Mouse (Mus musculus) cerebellum, adult 11 months (tissue): Measurements from ENCODE around the gene Slf2.

Source experiments
- DNase-seq: peaks from one replicate; pipeline ENCODE4 v3.0.0; 2022

Slf2 gene

DNA sequence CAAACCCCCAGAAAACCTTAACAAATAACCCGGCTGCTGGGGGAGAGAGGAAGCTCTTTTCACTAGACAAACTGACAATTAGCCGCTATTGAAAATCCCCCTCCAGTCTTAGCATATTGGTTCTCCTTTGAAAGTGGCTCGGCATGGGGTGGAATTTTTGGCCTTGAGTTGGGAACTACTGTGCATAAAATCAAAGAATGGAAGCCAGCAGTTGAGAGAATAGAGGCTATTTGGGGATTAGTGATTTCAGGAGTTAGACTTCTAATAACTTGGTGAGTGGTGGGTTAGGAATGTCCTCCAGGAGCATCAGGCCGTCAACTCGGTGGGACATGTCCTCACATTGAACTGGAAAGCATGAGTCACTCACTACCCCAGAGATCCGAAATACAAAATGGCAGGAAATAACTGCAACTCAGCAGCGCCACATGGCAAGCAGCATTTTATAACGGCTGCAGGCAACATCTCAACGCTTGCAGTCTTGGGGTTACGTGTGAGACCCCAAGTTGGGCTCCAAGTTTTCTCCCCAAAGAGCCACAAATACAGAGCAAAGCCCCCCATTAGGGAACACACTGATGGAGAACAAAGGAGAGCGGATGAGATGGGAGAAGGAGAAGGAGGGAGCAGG lies 22.0 kb upstream of the Slf2 start:
- DNase-seq, result no peak

DNA sequence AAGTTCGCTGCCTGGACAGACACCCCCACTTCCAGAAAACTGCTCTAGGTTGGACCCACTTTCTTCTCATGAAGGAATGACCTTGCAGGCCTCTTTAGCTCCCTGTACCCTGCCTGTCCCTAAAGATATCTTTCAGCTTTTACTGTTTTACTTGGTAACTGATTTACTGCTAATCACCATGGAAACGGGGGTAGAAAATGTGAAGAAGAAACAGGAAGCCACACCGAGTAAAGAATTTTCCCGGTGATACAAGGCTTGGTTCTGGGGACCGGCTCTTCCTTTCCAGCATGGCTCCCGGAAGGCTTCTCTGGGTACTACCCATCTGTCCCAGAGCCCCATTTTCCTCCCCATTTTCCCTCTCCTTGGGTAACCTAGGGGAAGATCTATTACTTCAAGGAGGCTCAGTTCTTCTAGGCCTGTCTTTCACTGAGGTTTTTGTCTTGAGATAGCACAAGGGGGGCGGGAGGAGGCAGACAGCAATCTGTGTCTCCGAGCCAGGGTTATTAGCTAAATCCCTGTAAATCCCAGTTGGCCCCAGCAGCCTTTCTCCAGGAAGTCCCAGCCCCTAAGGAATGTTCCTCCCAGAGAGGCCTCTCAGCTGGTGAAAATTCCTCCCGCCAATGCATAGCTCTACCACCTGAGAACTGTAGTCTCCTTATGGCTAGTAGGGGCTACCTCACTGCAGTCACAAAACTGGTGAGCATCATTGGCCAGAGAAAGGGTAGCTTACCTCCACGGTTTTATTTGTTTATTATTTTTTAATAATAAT lies 16.3 kb upstream of the Slf2 start:
- DNase-seq, result no peak

DNA sequence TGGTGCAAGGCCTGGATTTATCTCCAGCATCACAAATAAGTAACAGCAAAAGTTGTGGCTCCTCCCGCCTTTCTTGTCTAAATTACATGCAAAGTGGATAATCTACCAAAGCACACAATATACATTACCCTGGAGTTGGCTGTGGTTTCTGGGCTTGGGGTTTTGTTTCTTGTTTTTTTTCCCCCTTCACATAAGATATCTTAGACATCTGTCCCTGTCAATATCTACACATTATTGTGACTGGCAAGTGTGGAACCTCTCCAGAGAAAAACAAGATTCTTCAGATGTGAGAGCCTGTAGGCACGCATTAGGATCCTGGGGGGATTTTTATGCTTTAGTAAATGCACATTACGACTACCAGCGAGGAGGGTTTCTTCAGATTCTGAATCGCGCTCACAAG lies 12.8 kb upstream of the Slf2 start:
- no peak for DNase-seq

DNA sequence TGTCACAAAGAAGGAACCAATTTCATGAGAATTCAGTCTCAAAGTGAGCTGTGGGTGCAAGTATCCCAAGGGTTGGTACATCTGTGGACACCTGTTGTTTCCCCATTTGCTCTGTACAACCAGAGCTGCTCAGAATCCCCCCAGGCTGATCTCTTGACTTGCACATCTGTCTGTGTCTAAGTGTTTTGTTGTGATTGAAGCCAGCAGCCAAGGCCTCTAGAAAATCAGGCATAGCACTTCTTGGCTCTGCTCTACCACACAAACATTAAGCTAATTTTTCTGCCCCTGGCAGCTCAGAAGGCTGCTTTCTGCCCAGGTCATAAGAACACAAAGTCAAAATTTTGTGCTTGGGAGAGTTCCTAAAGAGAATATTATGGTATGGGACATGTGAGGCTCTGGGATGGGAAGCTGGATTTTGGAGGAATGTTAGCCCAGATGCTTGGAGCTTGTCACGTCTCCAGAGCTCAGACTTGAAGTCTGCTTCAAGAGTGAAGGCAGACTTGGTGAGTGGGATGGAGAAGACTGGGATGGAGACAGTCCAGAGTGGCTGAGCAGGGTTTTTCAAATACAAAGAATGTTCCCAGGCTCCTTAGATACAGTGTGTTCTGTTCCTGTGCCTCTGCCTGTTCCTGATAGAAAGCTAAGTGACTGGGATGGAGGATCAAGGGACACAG lies 9.3 kb upstream of the Slf2 start:
- no peak for DNase-seq

DNA sequence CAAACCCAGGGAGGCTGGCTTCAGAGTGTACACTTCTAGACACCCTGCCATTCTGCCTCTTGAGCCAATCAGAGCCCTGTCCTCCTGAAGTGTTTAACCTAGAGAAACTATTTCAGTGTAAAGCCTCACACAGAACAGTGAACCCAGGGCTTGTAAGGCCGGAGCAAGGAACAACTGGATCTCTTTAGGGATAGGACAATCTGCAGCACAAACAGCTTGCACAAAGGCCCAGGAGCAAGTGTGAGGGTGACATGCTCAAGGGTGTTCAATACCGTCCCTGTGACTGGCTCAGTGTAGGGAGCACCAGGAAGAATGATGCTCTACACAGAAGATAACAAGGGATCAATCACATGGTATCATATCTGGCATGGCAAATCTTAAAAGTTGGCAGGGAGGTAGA lies 8.4 kb upstream of the Slf2 start:
- no peak for DNase-seq

DNA sequence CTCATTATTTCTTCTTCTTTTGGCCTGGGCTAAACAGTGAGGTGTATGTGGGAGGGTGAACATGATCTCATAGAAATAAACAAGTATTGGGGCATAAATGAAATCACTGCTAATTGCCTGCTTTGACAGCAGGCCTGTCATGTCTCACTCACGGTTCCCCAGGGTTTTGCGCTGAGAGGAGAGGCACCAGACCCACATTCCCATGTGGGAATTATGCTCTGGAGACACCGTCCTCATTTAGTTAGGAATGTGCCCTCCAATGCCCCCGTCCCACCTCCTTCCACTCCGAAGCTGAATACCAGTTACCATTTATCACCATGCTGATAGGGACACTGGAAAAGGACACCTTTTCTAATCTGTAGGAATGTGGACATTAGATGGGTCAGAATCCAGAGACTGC lies 6.3 kb upstream of the Slf2 start:
- DNase-seq, result no peak

DNA sequence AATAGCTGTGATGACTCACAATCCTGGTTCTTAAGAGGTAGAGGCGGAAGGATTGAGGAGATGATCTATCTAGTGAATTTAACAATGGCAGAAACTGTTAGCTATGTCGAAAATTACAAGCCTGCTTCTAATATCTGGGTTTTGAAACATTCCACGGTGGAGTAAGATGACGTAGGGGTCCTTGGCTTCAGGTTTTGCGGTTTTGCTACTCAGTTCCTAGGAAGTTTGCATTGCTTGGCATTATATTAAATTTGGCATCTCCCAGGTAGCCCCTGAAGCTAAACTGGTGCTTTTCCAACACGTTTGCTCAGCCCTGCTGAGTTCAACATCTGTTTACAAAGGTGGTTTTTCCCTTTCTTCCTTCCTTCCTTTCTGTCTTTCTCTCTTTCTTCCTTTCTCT lies 4.2 kb upstream of the Slf2 start:
- no peak for DNase-seq

DNA sequence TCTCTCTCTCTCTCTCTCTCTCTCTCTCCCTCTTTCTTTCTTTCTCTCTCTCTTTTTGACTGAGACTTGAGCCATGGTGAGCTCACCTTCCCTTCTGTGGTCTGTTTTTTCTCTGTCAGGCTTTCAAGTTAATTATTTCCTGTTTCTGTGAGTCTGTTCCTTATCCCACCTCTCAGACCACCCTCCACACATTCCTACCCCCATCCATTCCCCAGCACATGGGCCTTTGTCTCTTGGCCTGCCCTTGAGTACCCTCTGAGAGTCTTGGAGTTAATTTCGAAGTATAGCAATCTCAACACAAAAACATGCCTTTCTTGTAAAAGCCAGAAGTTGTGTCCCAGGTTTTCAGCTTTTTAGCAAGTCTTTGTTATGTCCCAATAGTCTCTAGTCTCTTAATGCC lies 3.7 kb upstream of the Slf2 start:
- DNase-seq, result no peak

DNA sequence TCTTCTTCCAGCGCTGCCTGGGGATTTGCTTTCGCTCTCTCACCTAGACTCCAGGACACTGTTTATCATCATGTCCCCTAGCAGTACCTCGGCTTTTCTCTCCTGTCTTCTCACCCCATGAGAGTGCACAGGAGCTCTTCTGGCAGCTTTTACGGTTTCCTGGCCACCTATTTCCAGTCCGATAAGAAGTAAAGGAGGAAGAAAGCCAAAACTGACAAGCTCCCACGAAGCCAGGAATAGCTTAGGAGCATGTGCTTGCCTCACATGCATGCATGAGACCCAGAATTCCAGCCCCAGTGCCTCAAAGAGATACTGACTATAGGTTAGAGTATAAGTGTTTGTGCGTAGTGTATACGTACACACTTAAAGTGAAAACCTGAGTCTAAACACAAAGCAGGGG lies 2.8 kb upstream of the Slf2 start:
- no peak for DNase-seq

DNA sequence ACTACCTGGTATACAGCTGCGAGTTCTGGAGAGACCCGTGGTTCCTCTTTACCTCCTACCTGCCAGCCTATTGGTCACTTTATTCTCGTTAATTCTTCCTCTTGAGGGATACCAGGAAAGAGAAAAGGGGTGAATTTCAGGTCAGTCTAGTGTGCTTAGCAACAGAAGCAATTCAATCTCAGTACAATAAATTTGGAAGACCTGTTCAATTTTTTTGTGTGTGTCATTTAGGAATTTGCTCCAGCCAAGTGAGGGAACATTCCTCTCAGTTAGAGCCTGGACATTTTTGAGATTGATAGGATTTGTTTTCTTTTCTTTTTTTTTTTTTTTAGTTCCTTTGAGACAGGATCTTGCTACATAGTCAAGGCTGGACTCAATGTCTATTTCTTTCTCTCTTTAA lies 1.7 kb upstream of the Slf2 start:
- no peak for DNase-seq

DNA sequence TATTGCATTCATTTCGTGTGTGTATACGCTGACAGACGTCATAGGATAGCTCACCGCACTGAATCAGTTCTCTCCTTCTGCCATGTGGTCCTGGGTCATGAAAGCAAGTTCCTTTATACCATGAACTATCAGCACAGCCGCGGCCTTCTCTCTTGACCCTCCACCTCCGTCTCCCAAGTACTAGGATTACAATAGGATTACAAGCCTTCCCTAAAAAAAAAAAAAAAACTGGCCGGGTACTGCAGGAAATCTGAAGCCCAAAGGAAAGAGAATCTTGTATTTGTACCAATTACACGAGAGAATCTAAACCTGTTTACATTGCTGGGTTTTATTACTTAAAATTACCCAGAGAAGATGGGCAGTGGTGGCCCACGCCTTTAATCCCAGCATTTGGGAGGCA lies 1.3 kb upstream of the Slf2 start:
- DNase-seq, result no peak

DNA sequence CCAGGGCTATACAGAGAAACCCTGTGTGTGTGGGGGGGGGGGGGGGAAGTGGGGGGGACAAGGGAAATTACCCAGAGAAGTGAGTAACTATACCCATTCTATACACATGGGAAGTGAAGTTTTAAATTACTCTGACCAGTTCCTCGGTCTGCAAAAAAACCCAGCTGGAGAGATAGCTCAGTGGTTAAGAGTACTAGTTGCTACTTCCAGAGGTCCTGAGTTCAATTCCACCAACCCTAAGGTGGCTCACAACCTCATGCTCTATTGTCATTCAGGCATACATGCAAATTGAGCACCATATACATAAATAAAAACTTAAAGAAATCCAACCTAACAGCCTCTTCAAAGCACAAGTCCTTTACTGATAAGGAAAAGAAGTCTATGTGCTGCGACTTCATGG lies 829 bp upstream of the Slf2 start:
- DNase-seq, result no peak

DNA sequence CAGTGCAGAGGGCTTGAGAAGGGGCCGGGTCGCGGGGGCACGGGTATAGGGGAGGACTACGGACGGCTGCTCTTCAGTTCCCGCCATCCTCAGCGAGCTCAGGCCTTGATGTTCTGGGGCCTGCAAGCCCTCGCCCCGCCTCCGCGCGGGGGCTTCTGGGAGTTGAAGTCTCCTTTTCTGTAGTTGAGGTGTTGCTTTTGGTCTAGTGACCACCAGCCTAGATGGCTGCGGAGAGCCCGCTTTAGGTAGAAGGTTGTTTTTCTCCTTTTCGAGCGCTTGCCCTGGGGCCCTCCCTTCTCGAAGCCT lies 456 bp downstream of the Slf2 start:
- peak; percentile 81 for DNase-seq

DNA sequence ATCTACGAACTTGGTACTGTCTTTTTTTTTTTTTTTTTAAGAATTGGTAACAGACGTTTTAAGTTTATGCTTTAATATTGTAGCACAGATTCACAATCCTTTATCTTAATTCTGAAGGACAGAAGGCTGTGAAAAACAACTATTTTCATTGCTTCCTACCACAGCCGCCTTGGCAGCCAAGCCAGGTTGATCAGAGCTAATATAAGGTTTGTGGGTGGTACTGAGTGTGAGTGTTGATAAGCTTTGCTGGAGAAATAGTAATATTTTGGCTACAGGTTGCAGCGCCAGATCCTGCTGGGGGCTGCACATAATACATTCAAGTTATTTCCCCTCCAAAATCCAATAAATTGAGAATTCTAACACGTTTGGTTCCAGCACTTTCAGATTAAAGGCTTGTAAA lies 1.1 kb downstream of the Slf2 start:
- no peak for DNase-seq

DNA sequence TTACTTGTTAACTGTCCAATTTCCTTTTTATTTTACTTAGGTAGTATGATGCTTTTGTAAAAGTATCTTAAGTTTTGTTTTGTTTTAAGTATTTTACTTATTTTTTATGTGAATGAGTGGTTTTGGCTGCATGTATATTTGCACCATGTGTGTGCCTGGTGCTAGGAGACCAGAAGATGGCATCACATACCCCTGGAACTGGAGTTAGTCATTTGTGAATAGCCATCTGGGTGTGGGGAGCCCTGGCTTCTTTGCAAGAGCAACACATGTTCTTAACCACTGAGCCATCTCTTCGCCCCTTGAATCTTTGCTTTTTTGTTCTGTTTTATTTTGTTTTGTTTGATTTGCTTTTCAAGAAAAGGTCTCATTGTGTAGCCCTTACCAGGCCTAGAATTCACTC lies 2.2 kb downstream of the Slf2 start:
- DNase-seq, result no peak

DNA sequence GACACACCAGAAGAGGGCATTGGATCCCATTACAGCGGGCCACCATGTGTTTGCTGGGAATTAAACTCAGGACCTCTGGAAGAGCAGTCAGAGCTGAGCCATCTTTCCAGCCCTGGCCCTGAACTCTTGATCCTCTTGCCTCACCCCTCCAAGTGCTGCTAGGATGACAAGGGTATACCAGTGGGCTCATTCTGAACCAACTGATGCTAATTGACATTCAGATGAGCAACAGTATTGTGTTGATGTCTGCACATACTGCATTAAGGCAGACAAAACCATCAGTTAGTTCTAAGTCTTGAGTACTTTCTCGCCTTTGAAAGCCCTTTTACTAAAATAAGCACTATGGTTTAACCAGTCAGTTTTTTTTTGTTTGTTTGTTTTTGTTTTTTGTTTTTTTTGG lies 28.7 kb downstream of the Slf2 start:
- no peak for DNase-seq

DNA sequence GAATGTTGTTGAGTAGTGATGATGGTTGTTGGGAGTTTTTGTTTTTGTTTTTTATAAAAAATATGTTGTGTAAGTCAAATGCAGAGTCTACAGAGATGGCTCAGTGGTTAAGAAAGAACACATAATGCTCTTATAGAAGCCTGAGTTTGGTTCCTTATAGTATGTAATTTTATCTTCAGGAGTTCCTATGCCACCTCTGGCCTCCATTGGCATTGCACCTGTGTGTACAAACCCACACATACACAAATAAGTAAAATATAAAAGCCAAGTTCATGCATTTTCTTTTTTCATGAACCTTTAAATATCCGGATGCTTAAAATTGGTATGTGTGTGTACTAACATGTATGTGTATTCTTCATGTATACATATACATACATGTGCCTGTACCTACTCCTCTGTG lies 35.0 kb downstream of the Slf2 start:
- no peak for DNase-seq

DNA sequence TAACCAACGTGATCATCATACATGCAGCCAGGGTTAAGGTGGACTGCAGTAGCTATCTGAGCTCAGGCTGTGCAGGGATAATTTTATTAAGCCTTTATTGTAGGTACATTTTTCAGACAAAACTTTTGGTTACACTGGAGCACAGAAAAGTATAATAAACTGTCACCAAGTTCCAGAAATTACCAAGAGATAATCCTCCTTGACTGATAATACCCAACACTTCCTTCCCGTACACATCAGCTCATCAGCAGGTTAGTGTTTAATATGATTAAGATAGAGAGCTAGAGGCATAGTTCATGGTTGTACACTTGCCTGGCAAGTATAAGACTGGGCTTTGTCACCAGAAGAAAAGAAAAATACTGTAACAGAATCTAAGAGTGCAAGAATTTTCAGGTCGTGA lies 37.4 kb downstream of the Slf2 start:
- DNase-seq, result no peak

DNA sequence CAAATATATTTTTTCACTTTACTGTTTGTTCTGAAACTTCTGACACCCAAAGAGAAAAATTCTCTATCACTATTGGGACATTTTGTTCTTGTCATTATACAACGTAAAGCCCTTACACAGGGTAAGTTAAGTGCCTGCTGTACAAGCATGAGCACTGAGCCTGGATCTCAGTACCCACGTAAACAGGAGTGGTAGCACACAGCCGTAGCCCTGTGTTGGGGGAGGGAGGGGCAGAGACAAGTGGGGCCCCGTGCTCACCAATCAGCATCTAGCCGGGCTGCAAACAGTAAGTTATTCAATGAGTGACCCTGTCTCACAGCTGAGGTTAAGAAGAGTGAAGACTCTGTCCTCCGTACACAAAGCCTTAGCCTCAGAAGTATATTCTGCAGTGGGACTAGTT lies 45.7 kb downstream of the Slf2 start:
- no peak for DNase-seq

DNA sequence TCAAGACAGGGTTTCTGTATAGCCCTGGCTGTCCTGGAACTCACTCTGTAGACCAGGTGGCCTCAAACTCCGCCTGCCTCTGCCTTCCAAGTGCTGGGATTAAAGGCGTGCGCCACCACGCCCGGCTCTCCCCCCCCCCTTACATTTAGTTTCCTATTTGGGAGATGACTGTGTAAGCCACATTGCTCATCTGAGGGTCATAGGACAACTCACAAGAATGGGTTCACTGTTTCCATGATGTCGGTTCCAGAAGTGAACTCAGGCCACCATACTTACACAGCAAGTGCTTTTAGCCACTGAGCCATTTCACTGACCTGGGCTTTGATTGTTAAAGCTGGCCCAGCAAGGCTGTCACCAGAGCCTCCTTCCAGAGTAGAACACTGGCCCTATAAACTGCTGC lies 46.2 kb downstream of the Slf2 start:
- no peak for DNase-seq

DNA sequence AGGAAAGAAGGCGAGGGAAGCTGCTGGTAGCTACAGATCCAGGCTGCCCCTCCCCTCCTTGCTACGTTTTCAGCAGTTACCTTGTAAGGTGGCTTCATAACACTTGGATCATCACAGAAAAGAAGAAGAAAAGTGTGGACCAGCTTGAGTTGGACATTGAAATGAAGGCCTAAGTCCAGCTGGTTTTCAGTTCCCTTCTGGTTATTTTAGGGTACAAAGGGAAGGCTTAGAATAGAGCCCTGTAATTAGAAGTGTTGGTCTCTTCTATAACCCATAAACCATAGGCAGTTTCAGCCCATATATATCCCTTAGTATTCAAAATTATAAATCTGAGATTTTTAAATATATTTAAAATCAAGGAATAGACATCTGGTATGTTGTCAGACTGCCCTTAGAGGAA lies 49.8 kb downstream of the Slf2 start:
- no peak for DNase-seq

DNA sequence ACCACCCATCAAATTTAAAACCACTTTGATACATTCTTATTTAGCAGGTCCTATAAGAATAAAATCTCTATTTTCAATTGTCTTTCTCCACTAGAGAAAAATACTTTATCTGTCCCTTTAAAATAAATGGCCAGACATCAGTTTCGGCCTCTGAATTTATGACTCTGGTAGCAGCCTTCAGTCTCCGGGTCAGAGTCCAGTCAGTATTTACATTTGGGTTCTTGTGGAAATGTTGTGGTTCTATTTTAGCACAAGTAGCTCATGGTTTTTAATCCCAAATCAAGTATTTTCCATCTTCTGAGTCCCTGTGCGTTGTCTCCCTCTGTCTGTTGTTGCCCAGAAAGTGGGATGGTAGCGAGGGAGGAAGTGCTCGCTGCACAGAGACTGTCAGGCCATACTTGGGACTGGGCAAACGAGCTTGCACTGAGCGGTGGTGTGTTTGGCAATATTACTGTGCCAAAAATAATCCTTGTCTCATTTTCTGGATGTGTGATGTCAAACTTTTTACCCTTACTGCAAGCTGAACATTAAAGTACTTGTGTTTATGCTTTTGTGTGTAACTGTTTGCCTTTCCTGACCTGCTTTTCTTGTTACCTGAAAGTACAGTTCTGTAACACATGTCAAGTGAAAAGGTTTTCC lies 51.6 kb downstream of the Slf2 start:
- DNase-seq, result no peak

DNA sequence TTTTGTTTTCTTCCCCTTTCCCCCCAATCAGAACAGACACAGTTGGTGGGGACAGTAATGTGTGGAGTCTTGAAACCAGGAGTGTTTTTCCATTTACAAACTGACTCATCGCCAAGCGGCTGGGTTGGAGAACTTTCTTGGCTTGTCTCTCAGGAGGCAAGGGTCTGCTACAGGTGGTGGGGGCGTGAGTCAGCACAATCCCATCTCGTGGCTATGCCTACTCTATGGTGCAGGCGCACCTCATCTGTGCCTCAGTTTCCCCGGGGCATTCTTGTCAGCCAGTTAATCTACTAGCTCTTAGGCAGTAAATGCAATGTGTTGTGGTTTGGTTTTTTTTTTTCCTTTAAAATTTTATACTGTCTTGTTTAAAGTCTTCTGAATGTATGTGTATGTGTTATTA lies 52.4 kb downstream of the Slf2 start:
- DNase-seq, result no peak

DNA sequence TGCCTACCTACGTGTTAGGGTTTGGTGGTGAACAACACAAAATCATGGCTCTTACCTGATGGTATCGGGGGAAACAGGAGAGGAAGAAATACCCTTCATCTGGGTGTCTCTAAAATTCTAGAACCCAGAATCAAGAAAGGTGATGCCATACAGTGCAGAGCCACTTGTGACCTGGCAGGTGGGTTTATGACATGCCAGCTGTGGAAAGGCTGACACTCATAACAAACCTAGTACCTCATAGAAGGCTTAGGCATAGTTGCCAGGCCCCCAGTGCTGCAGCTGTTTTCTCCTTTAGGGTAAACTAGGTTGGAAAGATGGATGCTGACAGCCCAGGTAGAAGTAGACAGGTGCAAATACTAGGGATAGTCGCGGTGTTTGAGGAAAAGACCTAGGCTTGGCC lies 53.5 kb downstream of the Slf2 start:
- no peak for DNase-seq
